Mouse (Mus musculus): ENCODE data around the gene Mcts2.
"Not testable (repeated sequence)": the region's sequence is repeated elsewhere in the genome, so short reads cannot be mapped to it uniquely, and the experiment has no call there.

Gene Mcts2

DNA sequence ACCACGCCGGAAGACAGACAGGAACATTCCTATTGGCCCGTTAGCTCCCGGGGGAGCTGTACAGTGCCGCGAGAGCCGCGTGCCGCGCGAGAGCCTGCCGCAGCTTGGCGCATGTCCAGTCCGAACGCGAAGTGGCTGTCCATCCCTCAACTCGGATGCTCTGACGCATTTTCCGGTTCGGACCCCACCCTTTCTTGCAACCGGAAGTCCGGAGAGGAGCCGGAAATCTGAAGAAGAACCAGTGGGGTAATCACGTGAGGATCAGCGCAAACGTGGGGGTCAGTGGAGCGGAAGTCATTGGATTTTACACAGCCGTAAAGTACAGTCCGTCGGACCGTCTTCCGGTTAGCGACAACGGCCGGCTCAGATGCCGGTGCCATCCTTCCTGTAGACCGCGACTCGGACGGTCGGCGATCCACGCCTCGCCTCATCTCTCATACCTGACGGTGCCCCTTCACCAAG lies at the start of gene Mcts2:
Gene Mcts2 (plus strand): TSS at position 230 of the 462 bp plus-strand sequence.
- peak; percentile 96 for DNase-seq

- DNase-seq, result no peak
Observed at GRCm38 (mm10) chr2:152637381-152637780, 49.5 kb upstream of the Mcts2 start.

GRCm38 (mm10) chr2:152638865-152639264 lies 48.0 kb upstream of the Mcts2 start:
- DNase-seq, result no peak

DNA sequence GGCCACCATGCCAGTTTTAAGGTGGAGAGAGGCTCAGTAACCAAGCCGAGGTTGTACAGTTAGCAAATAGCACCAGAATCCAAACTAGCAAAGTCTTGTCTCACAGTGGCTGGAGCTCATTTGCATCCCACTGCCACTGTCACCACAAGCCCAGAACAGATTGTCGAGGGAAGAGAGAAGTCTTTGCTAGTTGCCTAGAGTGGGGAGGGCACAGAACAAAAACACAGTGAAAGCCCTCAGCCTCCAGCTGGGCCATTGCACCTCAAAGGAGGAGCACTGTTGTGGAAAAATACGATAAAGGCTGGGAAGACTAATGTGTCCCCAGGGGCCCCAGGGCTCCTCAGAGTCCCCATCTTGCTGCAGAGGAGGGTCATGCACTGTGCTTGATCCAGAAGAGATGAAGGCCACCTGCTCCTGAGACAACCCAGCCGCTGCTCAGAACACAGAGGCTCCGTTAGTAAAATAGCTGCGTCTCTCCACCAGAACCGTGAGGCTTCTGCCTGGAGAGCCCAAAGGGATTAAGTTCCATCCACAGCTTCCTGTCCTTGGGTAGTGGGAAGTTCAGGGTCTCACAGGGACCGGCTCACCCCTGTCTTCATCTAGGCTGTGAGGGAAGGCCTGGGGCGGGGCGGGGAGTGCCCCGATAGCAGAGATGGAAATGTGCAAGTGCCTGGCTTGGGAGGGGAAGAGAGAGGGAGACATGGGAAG lies 47.3 kb upstream of the Mcts2 start:
- DNase-seq, result peak; percentile 69

GRCm38 (mm10) chr2:152652901-152653620 lies 33.8 kb upstream of the Mcts2 start:
- peak; percentile 46 for DNase-seq

- no peak for DNase-seq
Observed at GRCm38 (mm10) chr2:152653874-152654715, 32.7 kb upstream of the Mcts2 start.

DNA sequence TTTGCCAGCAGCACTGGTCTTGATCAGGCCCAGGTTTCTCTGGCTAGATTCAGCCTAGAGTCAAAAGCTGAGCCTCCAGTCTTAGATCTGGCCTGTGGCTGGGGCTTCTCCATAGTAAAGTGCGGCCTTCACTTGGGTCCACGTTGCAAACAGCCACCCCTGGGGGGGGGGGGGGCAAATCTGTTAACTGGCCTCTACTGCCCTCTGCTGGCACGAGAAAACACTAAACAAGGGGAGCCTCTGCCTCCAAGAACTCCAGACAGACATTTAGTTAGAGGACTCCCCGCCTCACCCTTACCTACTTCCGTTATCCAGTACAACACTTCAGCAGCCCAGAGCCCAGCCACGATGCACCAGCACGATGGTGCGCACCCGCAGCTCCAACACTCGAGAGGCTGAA lies 29.4 kb upstream of the Mcts2 start:
- DNase-seq, result no peak

DNA sequence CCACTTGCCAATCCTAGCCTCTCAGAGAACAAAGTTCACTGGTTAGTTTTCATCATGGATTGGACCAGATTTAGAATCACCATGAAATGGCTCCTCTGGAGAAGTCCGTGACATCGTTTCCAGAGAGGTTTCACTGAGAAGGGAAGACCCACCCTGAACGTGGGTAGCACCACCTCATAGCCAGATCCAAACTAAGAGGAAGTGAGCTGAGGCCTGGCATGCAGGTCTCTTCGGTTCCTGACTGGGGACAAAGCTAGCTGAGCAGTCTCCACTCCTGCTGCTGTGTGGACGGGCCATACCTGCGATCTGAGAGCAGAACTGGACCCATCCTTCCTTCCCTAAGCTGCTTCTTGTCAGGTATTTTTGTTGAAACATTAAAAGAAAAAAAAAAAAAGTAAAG lies 25.7 kb upstream of the Mcts2 start:
- no peak for DNase-seq

- not testable (repeated sequence) for DNase-seq
Observed at GRCm38 (mm10) chr2:152666191-152666590, 20.6 kb upstream of the Mcts2 start.

DNA sequence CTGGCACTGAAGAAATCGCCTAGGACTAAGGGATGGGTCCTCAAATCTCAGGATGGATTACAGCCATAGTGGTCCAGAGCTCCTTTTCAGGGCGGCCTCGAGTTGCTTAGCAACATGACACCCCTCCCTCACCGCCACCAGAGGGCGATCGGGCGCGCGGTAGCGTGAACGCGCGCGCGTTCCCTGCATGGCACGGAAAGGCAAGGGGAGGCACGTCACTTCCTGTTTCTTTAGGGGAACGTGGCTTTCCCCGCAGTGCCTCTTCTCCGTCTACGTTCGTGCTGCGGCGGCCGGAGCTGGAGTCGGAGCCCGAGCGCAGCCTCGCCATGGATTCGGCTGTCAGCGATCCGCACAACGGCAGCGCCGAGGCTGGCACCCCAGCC lies 17.6 kb upstream of the Mcts2 start, which contains the start of gene H13:
Gene H13 (plus strand): TSS at position 206 of the 383 bp plus-strand sequence.
- DNase-seq, result peak; percentile 87

- no peak for DNase-seq
Observed at GRCm38 (mm10) chr2:152669639-152670484, 17.0 kb upstream of the Mcts2 start.

- no peak for DNase-seq
Observed at GRCm38 (mm10) chr2:152670983-152671641, 15.7 kb upstream of the Mcts2 start.

DNA sequence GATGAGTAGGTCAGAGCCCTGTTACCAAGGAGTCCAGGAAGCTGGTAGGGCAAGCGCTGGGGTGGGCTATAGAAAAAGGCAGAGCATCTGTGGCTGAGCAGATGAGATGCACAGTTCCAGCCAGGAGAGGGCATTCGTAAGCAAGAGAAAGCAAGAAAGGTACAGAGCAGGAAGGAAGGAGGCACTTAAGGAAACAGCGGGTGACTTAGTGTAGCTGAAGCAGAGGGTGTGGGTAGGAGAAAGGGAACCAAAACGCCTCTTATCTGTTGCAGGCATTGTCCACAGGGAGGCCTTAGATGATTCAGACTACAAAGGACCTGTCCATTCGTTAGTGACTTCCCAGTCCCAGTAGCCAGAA lies 15.2 kb upstream of the Mcts2 start:
- DNase-seq, result no peak

GRCm38 (mm10) chr2:152672166-152672565 lies 14.7 kb upstream of the Mcts2 start:
- no peak for DNase-seq

- no peak for DNase-seq
Observed at GRCm38 (mm10) chr2:152674148-152674547, 12.7 kb upstream of the Mcts2 start.

GRCm38 (mm10) chr2:152675252-152675791 lies 11.5 kb upstream of the Mcts2 start:
- DNase-seq, result no peak

DNA sequence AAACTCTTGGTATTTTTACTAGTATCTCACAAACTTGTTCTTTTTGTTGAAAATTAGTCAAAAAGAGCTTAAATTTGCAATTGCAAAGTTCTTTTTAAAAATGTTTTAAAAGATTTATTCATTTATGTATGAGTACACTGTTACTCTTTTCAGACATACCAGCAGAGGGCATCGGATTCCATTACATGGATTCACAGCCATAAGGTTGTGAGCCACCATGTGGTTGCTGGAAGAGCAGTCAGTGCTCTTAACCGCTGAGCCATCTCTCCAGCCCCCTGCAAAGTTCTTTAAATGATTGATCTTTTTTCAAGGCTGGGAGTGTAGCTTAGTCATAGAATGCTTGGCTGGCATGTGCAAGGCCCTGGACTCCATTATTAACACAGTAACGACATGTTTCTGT lies 8.5 kb upstream of the Mcts2 start:
- no peak for DNase-seq

DNA sequence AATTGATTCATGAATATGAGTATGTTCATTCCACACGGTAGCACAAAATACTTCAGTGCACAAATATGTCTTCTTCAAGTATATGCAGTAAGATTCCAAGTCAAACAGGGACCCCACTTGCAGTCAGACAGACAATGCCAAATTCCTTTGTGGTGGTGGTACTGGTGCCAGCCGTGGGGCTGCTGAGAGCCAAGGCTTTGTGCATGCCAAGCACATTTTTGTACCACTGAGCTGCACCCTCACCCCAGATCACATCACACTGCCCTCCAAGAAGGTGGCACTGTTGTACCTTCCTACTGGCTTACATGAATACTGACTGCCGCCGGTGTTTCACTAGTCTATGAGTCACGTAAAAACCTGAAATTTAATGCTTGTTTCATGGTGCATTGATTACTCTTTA lies 7.9 kb upstream of the Mcts2 start:
- peak; percentile 53 for DNase-seq

DNA sequence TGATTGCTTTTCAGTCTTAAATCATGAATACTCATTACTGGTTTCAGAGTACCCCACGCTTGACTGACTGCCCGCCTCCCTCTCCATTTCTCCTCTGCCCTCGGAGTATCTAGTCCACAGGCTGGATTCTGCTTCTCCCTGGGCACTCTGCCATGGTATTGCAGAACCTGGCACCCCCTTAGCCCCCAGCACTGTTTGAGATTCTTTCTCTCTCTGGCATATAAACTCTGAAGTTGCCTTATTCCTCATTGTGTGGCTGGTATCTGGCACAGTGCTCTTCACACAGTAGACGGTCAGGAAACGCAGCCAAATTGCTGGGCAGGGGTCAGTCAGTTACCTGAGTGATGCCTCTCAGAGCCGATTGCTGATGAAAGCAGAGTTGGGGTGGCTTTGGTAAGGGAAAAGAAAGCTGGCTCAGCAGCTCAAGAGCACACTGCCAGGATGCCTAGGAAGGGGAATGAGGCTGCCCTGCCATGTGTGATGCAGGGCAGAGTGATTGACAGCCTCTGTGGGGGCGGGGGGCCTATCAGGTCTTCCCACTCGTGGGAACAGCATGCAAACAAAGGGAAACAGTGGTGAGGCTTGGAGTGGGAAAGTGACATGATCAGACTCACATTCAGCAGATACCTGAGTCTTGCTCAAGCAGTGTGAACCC lies 7.0 kb upstream of the Mcts2 start:
- peak; percentile 79 for DNase-seq

GRCm38 (mm10) chr2:152683086-152683485 lies 3.7 kb upstream of the Mcts2 start:
- no peak for DNase-seq

- no peak for DNase-seq
Observed at GRCm38 (mm10) chr2:152686399-152686798, 436 bp upstream of the Mcts2 start.
